Mouse (Mus musculus): ENCODE results near the gene Cnga4. TPM values are rescaled to one million over a fixed set of nuclear protein-coding genes. Genes with fewer than 3 reads are reported as not detected.
"Not testable (repeated sequence)": the region's sequence is repeated elsewhere in the genome, so short reads cannot be mapped to it uniquely, and the experiment has no call there.

Cnga4 gene
- total RNA-seq, 2 experiments from 2014 or later: not detected

- no peak for DNase-seq
These were observed 12.2 kb downstream of the Cnga4 start for GRCm38 (mm10) chr7:105416529-105416928.

GRCm38 (mm10) chr7:105418106-105418505, 13.7 kb downstream of the Cnga4 start:
- no peak for DNase-seq

DNA sequence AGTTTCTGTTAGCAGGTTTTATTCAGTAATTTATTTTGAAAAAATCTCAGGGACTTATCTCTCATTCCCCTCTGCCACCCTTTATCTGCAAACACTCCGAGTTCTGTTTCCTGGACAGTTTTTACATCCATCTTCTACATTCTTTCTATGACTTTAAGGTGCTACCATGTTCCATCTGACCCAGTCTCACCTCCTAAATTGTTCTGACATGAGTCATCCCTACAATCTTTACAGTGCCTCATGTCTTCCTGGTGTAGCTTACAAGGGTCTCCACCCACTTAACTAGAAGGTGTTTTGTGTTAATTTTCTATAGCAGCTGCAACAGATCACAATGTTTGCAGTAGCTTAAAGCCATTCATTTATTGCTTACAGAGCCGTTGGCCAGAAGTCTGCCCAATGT, 16.5 kb downstream of the Cnga4 start:
- no peak for DNase-seq

GRCm38 (mm10) chr7:105424368-105424767, 20.0 kb downstream of the Cnga4 start:
- DNase-seq: no peak

- no peak for DNase-seq
These were observed 21.2 kb downstream of the Cnga4 start, which contains the start of gene Cckbr for GRCm38 (mm10) chr7:105425424-105426043. Gene Cckbr, plus strand, starts transcription at chr7:105425731.

- no peak for DNase-seq
These were observed 21.7 kb downstream of the Cnga4 start for GRCm38 (mm10) chr7:105426051-105426450.

DNA sequence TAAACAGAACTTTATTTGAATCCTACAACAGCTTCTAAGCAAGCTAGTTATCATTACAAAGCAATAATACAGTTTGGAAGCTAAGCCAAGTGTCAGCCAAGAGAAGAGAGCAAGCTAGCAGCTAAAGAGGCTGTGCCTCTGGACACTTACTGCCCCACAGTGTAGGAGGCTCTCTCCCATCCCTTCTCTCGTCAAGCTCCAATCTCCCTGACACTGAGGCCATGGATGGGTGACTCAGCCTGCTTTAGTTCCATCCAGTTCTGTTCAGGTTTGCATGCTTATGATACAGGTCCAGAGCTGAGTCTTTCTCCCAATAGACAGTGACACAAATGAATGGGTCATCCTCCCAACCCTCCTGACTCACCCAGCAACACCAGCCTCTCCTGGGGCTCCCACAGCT, 27.7 kb downstream of the Cnga4 start:
- DNase-seq: no peak

GRCm38 (mm10) chr7:105433859-105434258, 29.5 kb downstream of the Cnga4 start:
- no peak for DNase-seq

GRCm38 (mm10) chr7:105434798-105435197, 30.4 kb downstream of the Cnga4 start:
- no peak for DNase-seq

DNA sequence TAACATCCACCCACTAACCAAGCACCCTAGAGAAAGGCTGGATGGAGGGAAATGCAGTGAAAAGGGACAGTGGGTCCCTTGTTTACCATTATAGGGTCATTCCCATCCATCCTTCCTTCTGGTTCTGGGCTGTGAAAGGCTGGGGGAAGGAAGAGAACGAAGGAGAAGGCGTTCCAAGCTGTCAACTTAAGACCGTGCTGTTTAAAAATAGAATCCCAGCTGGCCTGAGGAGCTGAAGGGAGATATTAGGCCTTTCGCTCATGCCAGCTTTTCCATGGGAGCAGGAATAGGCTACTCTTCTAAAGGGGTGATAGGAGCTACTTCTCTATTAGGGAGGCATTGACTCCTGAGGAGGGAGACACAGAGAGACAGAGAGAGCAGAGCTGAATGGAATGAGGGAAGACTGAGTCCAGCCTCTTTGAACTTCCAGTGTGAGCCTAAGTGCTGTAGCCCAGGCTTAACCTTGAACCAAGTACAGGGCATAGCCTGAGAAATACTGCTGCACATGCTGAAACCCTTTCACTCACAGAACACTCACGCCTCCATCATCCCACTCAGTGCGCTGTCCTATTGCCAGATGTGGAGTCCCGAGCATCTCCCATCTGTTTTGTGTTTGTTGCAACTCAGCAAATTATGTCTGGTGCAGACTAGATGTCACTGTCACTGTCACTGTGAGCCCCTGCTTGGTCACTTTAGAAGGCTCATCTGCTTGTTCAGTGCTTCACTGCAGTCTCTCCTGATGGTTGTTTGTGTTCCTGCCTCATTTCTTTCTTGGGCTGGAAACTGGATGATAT, 33.8 kb downstream of the Cnga4 start:
- no peak for DNase-seq

- no peak for DNase-seq
These were observed 37.1 kb downstream of the Cnga4 start for GRCm38 (mm10) chr7:105441426-105441825.

DNA sequence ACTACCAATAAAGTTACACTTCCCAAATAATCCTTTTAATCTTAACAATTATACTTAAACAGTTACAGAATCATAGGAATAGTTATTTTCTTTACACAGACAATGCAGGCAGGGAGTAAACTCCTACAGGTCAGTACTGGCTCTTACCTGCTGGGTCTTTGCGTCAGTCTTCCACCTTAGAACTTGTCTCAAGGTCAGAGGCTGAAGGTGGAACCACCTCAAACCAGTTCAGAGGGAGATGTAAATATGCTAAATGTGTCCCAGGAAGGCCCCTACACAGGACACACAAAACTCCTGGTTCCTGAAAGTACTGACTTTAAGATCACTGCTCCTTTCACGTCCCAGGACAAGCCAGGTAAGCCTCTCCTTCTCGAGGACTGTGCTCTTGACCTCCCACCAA, 40.7 kb downstream of the Cnga4 start:
- no peak for DNase-seq

GRCm38 (mm10) chr7:105453345-105453744, 49.0 kb downstream of the Cnga4 start:
- not testable (repeated sequence) for DNase-seq

Other genes starting within 250 kb of the Cnga4 start
- not detected for gene Olfr684, start 240.9 kb upstream of the Cnga4 start, total RNA-seq (2021)
- not detected for gene Olfr685, start 218.6 kb upstream of the Cnga4 start, total RNA-seq (2021)
- gene Olfr686, start 197.1 kb upstream of the Cnga4 start, total RNA-seq (2021): not detected
- gene Olfr688, start 116.5 kb upstream of the Cnga4 start, total RNA-seq (2021): not detected
- gene Olfr689, start 93.4 kb upstream of the Cnga4 start, total RNA-seq (2021): not detected
- gene Olfr690, start 70.5 kb upstream of the Cnga4 start, total RNA-seq (2021): not detected
- not detected for gene Olfr691, start 62.3 kb upstream of the Cnga4 start, total RNA-seq (2021)
- gene Olfr692, start 36.3 kb upstream of the Cnga4 start, total RNA-seq (2021): not detected
- gene Gm5901, start 29.5 kb upstream of the Cnga4 start, total RNA-seq (2021): not detected
- 10 to 100 TPM; 12.6 to 17.5 TPM for gene Fam160a2, start 4.5 kb upstream of the Cnga4 start, total RNA-seq (2021)
- gene Cckbr, start 21.2 kb downstream of the Cnga4 start, total RNA-seq (2021): not detected
- gene Cavin3, start 77.7 kb downstream of the Cnga4 start, total RNA-seq (2021): 10 to 100 TPM; 37.4 to 43.2 TPM
- gene Smpd1, start 149.8 kb downstream of the Cnga4 start, total RNA-seq (2021): 10 to 100 TPM; 42.9 to 44.0 TPM
- 10 to 100 TPM; 10.6 to 13.0 TPM for gene Apbb1, start 177.1 kb downstream of the Cnga4 start, total RNA-seq (2021)
- 1 to 10 TPM in 1 of 2 experiments, not detected in 1; 2.5 TPM for gene Hpx, start 195.6 kb downstream of the Cnga4 start, total RNA-seq (2021)
- gene Trim3, start 229.0 kb downstream of the Cnga4 start, total RNA-seq (2021): 10 to 100 TPM; 18.8 to 29.4 TPM
- 10 to 100 TPM; 67.5 to 79.0 TPM for gene Timm10b, start 235.5 kb downstream of the Cnga4 start, total RNA-seq (2021)
- gene Arfip2, start 235.8 kb downstream of the Cnga4 start, total RNA-seq (2021): 10 to 100 TPM; 21.2 to 28.2 TPM
- 1 to 10 TPM; 1.9 to 3.1 TPM for gene Gm45799, start 236.0 kb downstream of the Cnga4 start, total RNA-seq (2021)
- gene Dnhd1, start 246.3 kb downstream of the Cnga4 start, total RNA-seq (2021): under 1 TPM; 0.90 to 0.94 TPM

Measured in gastrocnemius, postnatal 10 days (tissue).